Mouse (Mus musculus) CH12.LX (cell line): ENCODE results near the gene Inafm2. TPM values are rescaled to one million over a fixed set of nuclear protein-coding genes. Genes with fewer than 3 reads are reported as not detected.

Experiments
- DNase-seq: peaks from one replicate; pipeline ENCODE4 v3.0.0-alpha.2; 2013; ENCODE audit errors: extremely low read depth
- H3K27ac ChIP-seq: 2 replicates; pipeline ENCODE4 v1.5.1; 2012; ENCODE audit warnings: low read depth, mild to moderate bottlenecking, control low read depth, moderate library complexity; ENCODE audit not compliant: insufficient read depth
- H3K27me3 ChIP-seq: replicated peaks from 2 replicates; pipeline ENCODE3; 2012; ENCODE audit warnings: inconsistent platforms
- H3K36me3 ChIP-seq, 2 experiments: replicated peaks in 1 of 2; 2 replicates each; pipeline versions ENCODE3 to v1.6.1; 2012; ENCODE audit warnings: inconsistent platforms in 1 of 2, low read length in 1 of 2, mild to moderate bottlenecking in 1 of 2, mixed read lengths in 1 of 2, moderate library complexity in 1 of 2; ENCODE audit not compliant: control insufficient read depth in 1 of 2, insufficient read depth in 1 of 2
- H3K4me1 ChIP-seq, 2 experiments: 2 replicates each; pipeline ENCODE4 v1.6.1; 2012; ENCODE audit warnings: inconsistent platforms in 1 of 2, moderate library complexity in 1 of 2; ENCODE audit not compliant: insufficient read depth in 2 of 2, control insufficient read depth in 1 of 2
- H3K4me2 ChIP-seq: 2 replicates; pipeline ENCODE4 v1.6.1; 2012; ENCODE audit warnings: low read depth, mild to moderate bottlenecking, control low read depth; ENCODE audit not compliant: poor library complexity, insufficient read depth, severe bottlenecking
- H3K4me3 ChIP-seq, 3 experiments: fragments of 150-350 bp in 1 of 3; sonication (generic) in 1 of 3; replicated peaks in 1 of 3; 2 replicates each; pipeline versions ENCODE3 to v1.5.1; 2011 to 2012; ENCODE audit warnings: low read depth in 2 of 3, low read length in 2 of 3, mild to moderate bottlenecking in 2 of 3, moderate library complexity in 2 of 3, control low read depth in 1 of 3, improper control_type of control experiment in 1 of 3, inconsistent platforms in 1 of 3, mixed read lengths in 1 of 3; ENCODE audit not compliant: poor library complexity in 1 of 3
- H3K79me2 ChIP-seq: replicated peaks from 2 replicates; pipeline ENCODE4 v1.6.1; 2012; ENCODE audit warnings: mild to moderate bottlenecking, moderate library complexity; ENCODE audit not compliant: control insufficient read depth, poor library complexity, insufficient read depth, severe bottlenecking; ENCODE audit errors: extremely low read depth
- H3K9ac ChIP-seq: 2 replicates; pipeline ENCODE4 v1.6.1; 2012; ENCODE audit warnings: low read depth, mild to moderate bottlenecking, control low read depth, moderate library complexity; ENCODE audit not compliant: insufficient read depth
- H3K9me3 ChIP-seq: replicated peaks from 2 replicates; pipeline ENCODE3; 2012; ENCODE audit warnings: low read length, inconsistent platforms, mixed read lengths
- CTCF ChIP-seq, 2 experiments: IDR thresholded peaks in 1 of 2; conservative IDR thresholded peaks in 1 of 2; 2 replicates each; pipeline ENCODE4 v1.5.1; 2011 to 2012; ENCODE audit warnings: low read depth in 2 of 2, low read length in 2 of 2, improper control_type of control experiment in 1 of 2, inconsistent platforms in 1 of 2, mild to moderate bottlenecking in 1 of 2, moderate library complexity in 1 of 2
- E2F4 ChIP-seq: IDR thresholded peaks from 2 replicates; pipeline ENCODE4 v1.6.1; 2011; ENCODE audit warnings: low read depth, low read length, improper control_type of control experiment; ENCODE audit not compliant: insufficient replicate concordance
- EP300 ChIP-seq: IDR thresholded peaks from 2 replicates; pipeline ENCODE4 v1.6.1; 2011; ENCODE audit warnings: low read length, improper control_type of control experiment
- ETS1 ChIP-seq: conservative IDR thresholded peaks from 2 replicates; pipeline ENCODE4 v1.6.1; 2012; ENCODE audit warnings: low read depth, mild to moderate bottlenecking, inconsistent platforms, low read length, improper control_type of control experiment, moderate library complexity
- GABPA ChIP-seq: IDR thresholded peaks from 2 replicates; pipeline ENCODE4 v1.6.1; 2012; ENCODE audit warnings: low read depth, low read length, improper control_type of control experiment, inconsistent platforms; ENCODE audit not compliant: insufficient replicate concordance
- HCFC1 ChIP-seq: IDR thresholded peaks from 2 replicates; pipeline ENCODE4 v1.6.1; 2012; ENCODE audit warnings: low read depth, mild to moderate bottlenecking, inconsistent platforms, low read length, improper control_type of control experiment
- IRF4 ChIP-seq: IDR thresholded peaks from 2 replicates; pipeline ENCODE4 v1.6.1; 2014; ENCODE audit warnings: low read depth, mild to moderate bottlenecking, inconsistent platforms, low read length, improper control_type of control experiment
- JUND ChIP-seq: conservative IDR thresholded peaks from 2 replicates; pipeline ENCODE4 v1.6.1; 2011; ENCODE audit warnings: low read depth, low read length, improper control_type of control experiment
- MAFK ChIP-seq: IDR thresholded peaks from 2 replicates; pipeline ENCODE4 v1.6.1; 2011; ENCODE audit warnings: low read length, improper control_type of control experiment; ENCODE audit not compliant: insufficient replicate concordance
- MAX ChIP-seq: IDR thresholded peaks from 2 replicates; pipeline ENCODE4 v1.6.1; 2011; ENCODE audit warnings: low read length, improper control_type of control experiment
- NELFE ChIP-seq: IDR thresholded peaks from 2 replicates; pipeline ENCODE4 v1.6.1; 2011; ENCODE audit warnings: low read depth, low read length, improper control_type of control experiment
- SMC3 ChIP-seq: IDR thresholded peaks from 2 replicates; pipeline ENCODE4 v1.6.1; 2011; ENCODE audit warnings: low read depth, low read length, improper control_type of control experiment
- TCF12 ChIP-seq: IDR thresholded peaks from 2 replicates; pipeline ENCODE4 v1.6.1; 2014; ENCODE audit warnings: low read depth, mild to moderate bottlenecking, inconsistent platforms, low read length, improper control_type of control experiment
- ZC3H11A ChIP-seq: IDR thresholded peaks from 2 replicates; pipeline ENCODE4 v1.6.1; 2012; ENCODE audit warnings: low read depth, mild to moderate bottlenecking, inconsistent platforms, low read length, improper control_type of control experiment
- ZNF384 ChIP-seq: IDR thresholded peaks from 2 replicates; pipeline ENCODE4 v1.6.1; 2012; ENCODE audit warnings: low read depth, low read length, improper control_type of control experiment, inconsistent platforms
- dilution Hi-C: fragments of 300-500 bp; cut with MboI; formaldehyde crosslinking; loops from 2 replicates; pipeline ENCODE4 v1.14.3; 2020; ENCODE audit warnings: low sequenced_read_pairs; ENCODE audit not compliant: extremely low pct_unique_long_range_greater_than_20kb, extremely low pct_ligation_motif_present
- in situ Hi-C: fragments of 300-500 bp; cut with MboI; formaldehyde crosslinking; loops from 3 replicates; pipeline ENCODE4 v1.14.3; 2019; ENCODE audit warnings: low sequenced_read_pairs, low pct_ligation_motif_present, low pct_unique_long_range_greater_than_20kb, mixed read lengths
- polyA plus RNA-seq: library from polyadenylated mRNA; unstranded; fragments of >175 nt; gene quantifications from 2 replicates; pipeline ENCODE4 v1.2.1, GENCODE M21; 2012; ENCODE audit warnings: low read depth; ENCODE audit not compliant: insufficient read length
- total RNA-seq, 2 experiments: library from RNA; depleted of rRNA; stranded (reverse); fragments of 300-350 nt in 1 of 2; fragments of >200 nt in 1 of 2; gene quantifications; 2 replicates each; pipeline ENCODE4 v1.2.3; 2012 to 2014

Inafm2 gene
- total and polyA plus RNA-seq, 3 experiments: 2.7 to 4.2 (median 3.6) TPM

DNA sequence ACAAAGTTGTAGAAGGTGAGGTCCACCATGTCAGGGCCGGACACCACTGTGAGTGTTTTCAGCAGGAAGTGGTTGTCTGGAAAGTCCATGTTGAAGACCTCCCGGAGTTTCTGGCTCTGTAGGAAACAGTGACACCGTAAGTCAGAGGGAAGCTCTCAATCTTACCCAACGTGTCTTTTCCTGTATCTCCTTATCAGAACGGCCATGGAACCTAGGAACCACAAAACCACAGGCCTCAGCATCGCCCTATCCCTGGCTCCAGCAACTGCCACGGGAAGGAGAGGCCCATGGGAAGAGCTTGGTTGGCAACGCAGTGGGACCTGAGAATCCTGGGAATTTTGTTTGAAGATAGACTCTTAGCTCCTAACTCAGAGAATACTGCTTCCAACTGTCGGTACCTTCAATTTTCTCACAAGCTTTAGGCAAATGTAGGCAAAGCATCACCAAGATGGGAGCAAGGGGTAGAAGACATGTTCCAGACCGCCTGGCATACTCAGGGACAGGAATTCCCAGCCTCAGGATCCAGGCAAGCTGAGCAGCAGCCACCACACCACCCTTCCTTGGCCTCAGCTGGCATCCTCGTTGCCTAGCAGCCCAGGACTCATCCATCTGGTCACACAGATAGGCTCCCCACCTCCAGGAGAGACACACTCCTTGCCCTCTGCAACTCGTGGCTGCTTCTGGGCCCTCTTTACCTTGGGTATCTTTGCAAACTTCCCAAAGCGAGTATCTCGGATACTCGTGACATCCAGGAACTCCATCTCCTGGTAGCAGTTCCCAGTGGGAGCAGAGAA, 21.7 kb upstream of the Inafm2 start:
- no peak for DNase-seq
- no peak overlapping the region for H3K27ac ChIP-seq
- in situ Hi-C loops: no loop called here

DNA sequence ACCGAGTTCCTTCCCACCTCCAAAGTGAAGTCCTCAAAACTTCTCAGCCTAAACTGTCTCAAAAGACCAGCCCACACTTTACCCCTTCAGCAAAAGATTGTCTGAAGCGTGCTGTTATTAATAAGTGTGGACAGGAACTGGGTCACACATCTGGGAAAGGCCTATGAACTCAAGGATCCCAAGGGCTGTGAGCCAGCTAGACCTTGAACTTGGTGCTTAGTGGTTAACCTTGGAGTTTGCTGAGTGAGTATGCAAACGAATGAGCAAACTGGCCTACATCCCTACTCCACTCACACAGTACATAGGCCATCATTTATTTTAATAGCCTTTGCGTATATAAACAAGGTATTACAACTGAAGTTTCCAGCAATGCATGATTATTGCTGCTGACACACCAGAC, 20.0 kb upstream of the Inafm2 start:
- H3K4me3 ChIP-seq: no peak overlapping the region
- TF ChIP-seq IRF4 (no peak), HCFC1 (no peak), NELFE (no peak), JUND (no peak), ZC3H11A (no peak), CTCF (conservative IDR thresholded peaks at IDR 0.05 in 1 of 2, IDR thresholded peaks at IDR 0.05 in 1 of 2; ENCODE audit: low read depth in 2 of 2, low read length in 2 of 2) (no peak), ETS1 (no peak), EP300 (no peak), ZNF384 (no peak)
- TF ChIP-seq, all 38 proteins: peak for 0
- H3K9me3 ChIP-seq: no peaks in the 10 kb centered on the region
- no peak overlapping the region for H3K4me2 ChIP-seq
- no peak overlapping the region for H3K9ac ChIP-seq
- dilution Hi-C loops: no loop called here
- no peaks in the 10 kb centered on the region for H3K79me2 ChIP-seq
- peaks cover 11 to 48% of the 10 kb centered on the region in 2 experiments for H3K36me3 ChIP-seq
- H3K27me3 ChIP-seq: no peaks in the 10 kb centered on the region
- peaks cover 15 to 61% of the 10 kb centered on the region in 2 experiments; a peak in 3 of 4 replicates for H3K4me1 ChIP-seq
- in situ Hi-C loops: loop anchor here (25.0 kb wide), 1 partner anchor 238 kb away; the partner anchor contains the start of gene Srp14
- no peak overlapping the region for H3K27ac ChIP-seq
- no peak for DNase-seq

More for the DNA sequence above, 21.7 kb upstream of the Inafm2 start:
- Histone ChIP-seq H3K9ac (no peak overlapping the region), H3K27me3 (no peaks in the 10 kb centered on the region), H3K4me1 (peaks cover 8 to 45% of the 10 kb centered on the region in 2 experiments; a peak in 3 of 4 replicates), H3K36me3 (peaks cover 17 to 64% of the 10 kb centered on the region in 2 experiments), H3K9me3 (no peaks in the 10 kb centered on the region), H3K4me2 (no peak overlapping the region), H3K79me2 (no peaks in the 10 kb centered on the region), H3K4me3 (no peak overlapping the region)
- dilution Hi-C loops: no loop called here
- TF ChIP-seq MAX: no peak
- no peak for TF ChIP-seq E2F4
- TF ChIP-seq MAFK: no peak
- no peak for TF ChIP-seq GABPA
- no peak for TF ChIP-seq TCF12
- TF ChIP-seq SMC3: no peak
